Mouse (Mus musculus): ENCODE results near the gene Rsl1d1.
A peak's percentile ranks its signal among the peaks of the same experiment; 100 is the strongest.
"Not testable (repeated sequence)": the region's sequence is repeated elsewhere in the genome, so short reads cannot be mapped to it uniquely, and the experiment has no call there.

Gene Rsl1d1

DNA sequence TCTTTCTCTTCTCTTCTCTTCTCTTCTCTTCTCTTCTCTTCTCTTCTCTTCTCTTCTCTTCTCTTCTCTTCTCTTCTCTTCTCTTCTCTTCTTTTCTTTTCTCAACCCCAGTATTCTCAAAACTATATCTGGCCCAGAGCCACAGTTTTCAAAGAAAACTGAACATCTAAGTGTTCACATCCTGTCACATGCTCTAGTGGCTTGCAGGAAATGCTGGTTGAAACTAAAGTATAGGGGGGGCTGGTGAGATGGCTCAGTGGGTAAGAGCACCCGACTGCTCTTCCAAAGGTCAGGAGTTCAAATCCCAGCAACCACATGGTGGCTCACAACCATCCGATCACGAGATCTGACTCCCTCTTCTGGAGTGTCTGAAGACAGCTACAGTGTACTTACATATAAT, 45.4 kb downstream of the Rsl1d1 start:
- DNase-seq (ENCODE audit: low spot score in 2 of 2) = not testable (repeated sequence)

DNA sequence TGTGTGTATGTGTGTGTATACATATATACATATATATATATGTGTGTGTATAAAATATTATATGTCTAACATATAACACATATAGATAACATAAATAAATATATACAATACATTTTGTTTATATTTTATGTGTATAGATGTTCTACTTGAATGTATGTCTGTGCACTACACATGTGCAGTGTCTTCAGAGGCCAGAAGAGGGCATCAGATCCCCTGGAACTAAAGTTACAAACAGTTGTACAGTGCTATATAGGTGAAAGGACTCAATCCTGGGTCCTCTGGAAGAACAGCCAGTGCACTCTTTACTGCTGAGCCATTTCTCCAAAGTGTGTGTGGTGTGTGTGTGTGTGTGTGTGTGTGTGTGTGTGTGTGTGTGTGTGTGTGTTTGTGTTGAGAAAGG, 48.6 kb downstream of the Rsl1d1 start:
- no peak for DNase-seq (ENCODE audit: low spot score in 2 of 2)

DNA sequence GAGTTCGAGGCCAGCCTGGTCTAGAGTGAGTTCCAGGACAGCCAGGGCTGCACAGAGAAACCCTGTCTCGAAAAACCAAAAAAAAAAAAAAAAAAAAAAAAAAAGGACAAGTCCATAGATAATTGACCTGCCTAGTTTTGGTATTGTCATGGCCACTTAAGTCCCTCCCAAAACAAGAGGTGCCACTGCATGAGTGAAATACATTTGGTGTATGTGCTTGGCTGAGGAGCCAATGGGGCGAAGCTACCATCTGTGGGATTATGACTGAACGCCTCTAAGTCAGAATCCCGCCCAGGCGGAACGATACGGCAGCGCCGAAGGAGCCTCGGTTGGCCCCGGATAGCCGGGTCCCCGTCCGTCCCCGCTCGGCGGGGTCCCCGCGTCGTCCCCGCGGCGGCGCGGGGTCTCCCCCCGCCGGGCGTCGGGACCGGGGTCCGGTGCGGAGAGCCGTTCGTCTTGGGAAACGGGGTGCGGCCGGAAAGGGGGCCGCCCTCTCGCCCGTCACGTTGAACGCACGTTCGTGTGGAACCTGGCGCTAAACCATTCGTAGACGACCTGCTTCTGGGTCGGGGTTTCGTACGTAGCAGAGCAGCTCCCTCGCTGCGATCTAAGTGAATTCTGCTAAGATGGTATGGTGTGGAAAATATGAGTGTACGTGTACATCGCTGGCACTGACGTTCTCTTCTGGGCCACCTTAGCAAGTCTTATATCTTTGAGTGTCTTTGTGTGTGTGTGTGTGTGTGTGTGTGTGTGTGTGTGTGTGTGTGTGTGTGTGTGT, 59.2 kb downstream of the Rsl1d1 start:
- DNase-seq (ENCODE audit: low spot score in 2 of 2) = peak; percentile 97
